8 mouse cellular contexts compared by ENCODE assay signal in the genomic region with DNA sequence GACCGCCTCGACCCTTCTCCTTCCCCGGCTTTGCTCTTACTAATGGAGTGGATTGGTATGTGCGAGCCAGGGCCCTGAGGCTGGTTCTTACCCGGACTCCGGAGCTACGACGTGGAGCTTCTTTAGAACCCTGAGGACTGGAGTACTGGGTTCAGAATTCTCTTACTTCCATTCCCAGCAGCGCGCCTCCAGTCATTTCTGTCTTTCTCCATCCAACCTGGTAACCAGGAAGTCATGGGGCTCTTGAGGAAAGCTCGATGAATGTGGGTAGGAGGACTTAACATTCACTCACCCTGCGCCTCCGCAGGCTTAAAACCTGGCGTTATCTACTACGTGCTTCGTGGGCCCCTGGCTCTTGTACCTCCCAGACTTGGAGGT. TPM values are rescaled to one million over a fixed set of nuclear protein-coding genes. Genes with fewer than 3 reads are reported as not detected.
DNase-seq lines count a peak whose midpoint lies in the region; ATAC-seq and TF ChIP-seq lines count a peak whose summit lies in the region.

No protein-coding gene starts in this region.

- H3K9ac ChIP-seq in heart, embryonic 14.5 days (ENCODE audit: low read length), result peak overlapping the region; percentile 65; the same call in 1 of the 2 replicates
- H3K9ac ChIP-seq in ES-E14 (ENCODE audit: insufficient read depth, low read depth, low read length, poor library complexity, severe bottlenecking), result peak overlapping the region; percentile 89
- H3K9ac ChIP-seq in forebrain, embryonic 14.5 days (ENCODE audit: low read length), result peak overlapping the region; percentile 71
- peak overlapping the region; percentile 21; the same call in 1 of the 2 replicates for H3K9ac ChIP-seq in liver, embryonic 14.5 days (replicated peaks)

- H3K9me3 ChIP-seq in heart, embryonic 14.5 days (ENCODE audit: control insufficient read depth, low read length), result no peaks in the 10 kb centered on the region
- no peaks in the 10 kb centered on the region for H3K9me3 ChIP-seq in ES-E14 (ENCODE audit: control insufficient read depth, insufficient read depth, low read depth, low read length)
- H3K9me3 ChIP-seq in forebrain, embryonic 14.5 days (replicated peaks; ENCODE audit: control insufficient read depth, low read length), result no peaks in the 10 kb centered on the region
- H3K9me3 ChIP-seq in liver, embryonic 14.5 days (ENCODE audit: control insufficient read depth, low read length), result no peaks in the 10 kb centered on the region

- no peak overlapping the region for H3K27ac ChIP-seq in heart, embryonic 14.5 days (replicated peaks in 1 of 2; ENCODE audit: control insufficient read depth in 1 of 2, insufficient read depth in 1 of 2, low read depth in 2 of 2, low read length in 2 of 2)
- H3K27ac ChIP-seq in ES-E14 (ENCODE audit: insufficient read depth, low read depth, low read length, poor library complexity, severe bottlenecking), result peak overlapping the region; percentile 89
- no peak overlapping the region for H3K27ac ChIP-seq in forebrain, embryonic 14.5 days (ENCODE audit: low read depth, low read length)
- H3K27ac ChIP-seq in liver, embryonic 14.5 days, result no peak overlapping the region

- peaks cover 7 to 9% of the 10 kb centered on the region in 2 experiments; a peak in 3 of 4 replicates for H3K4me1 ChIP-seq in heart, embryonic 14.5 days (ENCODE audit: control insufficient read depth in 2 of 2, insufficient read depth in 2 of 2, low read length in 2 of 2)
- peaks cover 17 to 48% of the 10 kb centered on the region in 2 experiments for H3K4me1 ChIP-seq in ES-E14 (ENCODE audit: control insufficient read depth in 2 of 2, insufficient read depth in 2 of 2, low read length in 2 of 2, poor library complexity in 1 of 2)
- no peaks in the 10 kb centered on the region for H3K4me1 ChIP-seq in forebrain, embryonic 14.5 days (ENCODE audit: control insufficient read depth, insufficient read depth, low read length)
- peaks cover 0 to 23% of the 10 kb centered on the region in 2 experiments; a peak in 3 of 4 replicates for H3K4me1 ChIP-seq in liver, embryonic 14.5 days (replicated peaks; ENCODE audit: control insufficient read depth in 2 of 2, insufficient read depth in 2 of 2, low read length in 1 of 2)

- H3K4me3 ChIP-seq in heart, embryonic 14.5 days (ENCODE audit: control insufficient read depth in 1 of 2, insufficient read depth in 1 of 2, low read depth in 1 of 2, low read length in 2 of 2), result peak overlapping the region; percentile 61 to 67
- H3K4me3 ChIP-seq in ES-E14 (ENCODE audit: insufficient read depth in 1 of 2, low read depth in 1 of 2, low read length in 2 of 2, poor library complexity in 1 of 2, severe bottlenecking in 1 of 2), result peak overlapping the region; percentile 93
- peak overlapping the region; percentile 57 for H3K4me3 ChIP-seq in forebrain, embryonic 14.5 days (ENCODE audit: low read depth, low read length)
- H3K4me3 ChIP-seq in liver, embryonic 14.5 days (ENCODE audit: insufficient read depth in 1 of 2, low read depth in 2 of 2, low read length in 2 of 2), result peak overlapping the region; percentile 43 to 61

- WGBS in heart, embryonic 14.5 days, result 4% methylated on average over 15 of the region's 16 CpGs
- 2% methylated on average over 14 of the region's 16 CpGs for WGBS in forebrain, embryonic 14.5 days
- 2% methylated on average over 16 of the region's 16 CpGs for WGBS in liver, embryonic 14.5 days (ENCODE audit: insufficient replicate concordance)

- DNase-seq in heart, adult 18-20 months, result no peak
- DNase-seq in ES-E14 (ENCODE audit: low read depth, low spot score), result no peak
- no peak for DNase-seq in forebrain, embryonic 14.5 days (ENCODE audit: low spot score)
- no peak for DNase-seq in liver, embryonic 14.5 days (ENCODE audit: low read depth in 3 of 3, low spot score in 3 of 3)
- DNase-seq in urinary bladder, adult 2 months (ENCODE audit: low spot score), result no peak
- no peak for DNase-seq in kidney, postnatal 10 days
- DNase-seq in layer of hippocampus, adult 18-20 months (ENCODE audit: low spot score in 2 of 2), result no peak

- ATAC-seq in heart, embryonic 14.5 days (ENCODE audit: insufficient number of reproducible peaks, insufficient read depth, low FRiP score, low read depth), result no peak
- no peak for ATAC-seq in forebrain, embryonic 14.5 days
- ATAC-seq in liver, embryonic 14.5 days (ENCODE audit: insufficient read depth), result 0 out of 2 replicates have a peak, but pooled peaks have one; percentile 7

- no peak for TF ChIP-seq CTCF in liver, embryonic 14.5 days (IDR thresholded peaks at IDR 0.05; ENCODE audit: low read depth)

- peak overlapping the region; percentile 89 for H3K4me2 ChIP-seq in heart, embryonic 14.5 days (ENCODE audit: low read length)
- H3K4me2 ChIP-seq in forebrain, embryonic 14.5 days (ENCODE audit: low read length), result peak overlapping the region; percentile 98
- H3K4me2 ChIP-seq in liver, embryonic 14.5 days (ENCODE audit: low read depth), result peak overlapping the region; percentile 83

- in situ Hi-C loops in ES-E14 (cut with MboI; ENCODE audit: low sequenced_read_pairs in 2 of 2, unreplicated experiment in 2 of 2), result no loop called here

- H3K27me3 ChIP-seq in heart, embryonic 14.5 days (ENCODE audit: control insufficient read depth, insufficient read depth, low read length), result peaks cover 48% of the 10 kb centered on the region
- H3K27me3 ChIP-seq in forebrain, embryonic 14.5 days (replicated peaks; ENCODE audit: control insufficient read depth, insufficient read depth, low read length), result peaks cover 26% of the 10 kb centered on the region
- peaks cover 19% of the 10 kb centered on the region for H3K27me3 ChIP-seq in liver, embryonic 14.5 days (ENCODE audit: control insufficient read depth, insufficient read depth, low read length)

- TF ChIP-seq EP300 in liver, embryonic 14.5 days (IDR thresholded peaks at IDR 0.05; ENCODE audit: low read depth), result no peak

- no peaks in the 10 kb centered on the region for H3K36me3 ChIP-seq in heart, embryonic 14.5 days (ENCODE audit: control insufficient read depth, insufficient read depth, low read length)
- H3K36me3 ChIP-seq in ES-E14 (ENCODE audit: control insufficient read depth, insufficient read depth, low read length, poor library complexity, severe bottlenecking), result peaks cover 29% of the 10 kb centered on the region
- no peaks in the 10 kb centered on the region for H3K36me3 ChIP-seq in forebrain, embryonic 14.5 days (ENCODE audit: control insufficient read depth, insufficient read depth, low read length)
- H3K36me3 ChIP-seq in liver, embryonic 14.5 days (replicated peaks; ENCODE audit: control insufficient read depth, insufficient read depth, low read depth), result no peaks in the 10 kb centered on the region

TF ChIP-seq in ES-E14, 5 proteins besides CTCF, POLR2A, EP300 and RAD21:
- TF ChIP-seq ZNF384 (IDR thresholded peaks at IDR 0.05; ENCODE audit: low read depth, low read length), result no peak
- TF ChIP-seq ZC3H11A (IDR thresholded peaks at IDR 0.05; ENCODE audit: borderline replicate concordance, low read depth, low read length), result no peak
- no peak for TF ChIP-seq HCFC1 (IDR thresholded peaks at IDR 0.05; ENCODE audit: borderline replicate concordance, insufficient read depth, low read length)
- TF ChIP-seq MAFK (IDR thresholded peaks at IDR 0.05; ENCODE audit: insufficient read depth, low read depth, low read length), result no peak
- TF ChIP-seq CHD2 (IDR thresholded peaks at IDR 0.05; ENCODE audit: low read depth, low read length), result no peak

RNA-seq across cellular contexts. Expression of a gene that starts 1.2 kb away (rescaled TPM):
- 2.4 and 3.5 TPM in 2 replicates for polyA plus RNA-seq in heart, embryonic 14.5 days (2014; fragmentation: Nextera tagmentation; extraction: Ambion mirVana)
- total RNA-seq in heart, adult 18-20 months (2021), result under 1 TPM; 0.42 to 0.75 TPM
- 103 and 166 TPM in 2 replicates for total RNA-seq in ES-E14 (2012; rRNA removed)
- 3.9 and 4.1 TPM in 2 replicates for polyA plus RNA-seq in forebrain, embryonic 14.5 days (2014; fragmentation: Nextera tagmentation; extraction: Ambion mirVana)
- 1.1 and 1.5 TPM in 2 replicates for polyA plus RNA-seq in liver, embryonic 14.5 days (2012; rRNA removed)
- polyA plus RNA-seq in liver, embryonic 14.5 days (2014; fragmentation: Nextera tagmentation; extraction: Ambion mirVana), result 1.0 and 1.6 TPM in 2 replicates
- 1.4 and 2.3 TPM in 2 replicates for polyA plus RNA-seq in urinary bladder, adult 2 months (2012; rRNA removed)
- total RNA-seq in layer of hippocampus, adult 18-20 months (2021), result under 1 TPM; 0.76 to 0.89 TPM

RNA-seq across cellular contexts. Expression of a gene that starts 55.3 kb away (rescaled TPM):
- polyA plus RNA-seq in heart, embryonic 14.5 days (2014; fragmentation: Nextera tagmentation; extraction: Ambion mirVana), result 177 and 193 TPM in 2 replicates
- 100 to 1,000 TPM; 105 to 113 TPM for total RNA-seq in heart, adult 18-20 months (2021)
- total RNA-seq in ES-E14 (2012; rRNA removed), result 496 and 529 TPM in 2 replicates
- polyA plus RNA-seq in forebrain, embryonic 14.5 days (2014; fragmentation: Nextera tagmentation; extraction: Ambion mirVana), result 122 and 124 TPM in 2 replicates
- polyA plus RNA-seq in liver, embryonic 14.5 days (2012; rRNA removed), result 57.4 and 208 TPM in 2 replicates
- polyA plus RNA-seq in liver, embryonic 14.5 days (2014; fragmentation: Nextera tagmentation; extraction: Ambion mirVana), result 192 and 224 TPM in 2 replicates
- polyA plus RNA-seq in urinary bladder, adult 2 months (2012; rRNA removed), result 64.7 and 132 TPM in 2 replicates
- 100 to 1,000 TPM; 139 to 140 TPM for total RNA-seq in layer of hippocampus, adult 18-20 months (2021)

Comparison
In these comparisons a context has a peak if more than half of its experiments do, and no peak if none do; other contexts are left out.
1. H3K9ac ChIP-seq: peak in every context shown above with its lines; median percentile 89 in ES-E14; 71 in forebrain, embryonic 14.5 days; 65 in heart, embryonic 14.5 days; 21 in liver, embryonic 14.5 days.